Mouse (Mus musculus) thymus, postnatal 36 days (tissue): ENCODE measurements around the gene Cfap97d2.
"Not testable (repeated sequence)": the region's sequence is repeated elsewhere in the genome, so short reads cannot be mapped to it uniquely, and the experiment has no call there.

Experiments used
- DNase-seq, 2 experiments: peaks; one replicate each; pipeline ENCODE4 v3.0.0; 2022; ENCODE audit warnings: mixed read lengths in 2 of 2

The Cfap97d2 gene

GRCm38 (mm10) chr8:13687941-13688340, 17.7 kb upstream of the Cfap97d2 start:
- DNase-seq, result peak; percentile 40 to 51

GRCm38 (mm10) chr8:13688461-13688860, 17.2 kb upstream of the Cfap97d2 start:
- no peak for DNase-seq

DNA sequence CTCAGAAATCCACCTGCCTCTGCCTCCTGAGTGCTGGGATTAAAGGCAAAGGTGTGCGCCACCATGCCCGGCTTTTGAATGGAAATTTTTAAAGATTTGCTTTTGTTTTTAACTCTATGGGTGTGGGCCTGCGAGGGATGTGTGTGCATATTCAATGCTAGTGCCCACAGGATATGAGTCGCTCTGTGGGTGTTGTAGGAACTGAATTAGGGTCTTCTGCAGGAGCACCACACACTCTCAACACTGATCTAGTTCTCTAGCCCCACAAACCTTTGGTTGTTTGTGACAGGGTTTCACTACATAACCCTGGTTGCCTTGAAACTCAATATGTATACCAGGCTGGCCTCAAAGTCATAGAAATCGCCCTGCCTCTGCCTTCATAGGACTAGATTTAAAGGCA, 16.4 kb upstream of the Cfap97d2 start:
- DNase-seq, result no peak

GRCm38 (mm10) chr8:13692302-13693066, 13.2 kb upstream of the Cfap97d2 start:
- no peak for DNase-seq

- DNase-seq, result no peak
Measured at GRCm38 (mm10) chr8:13694735-13695134, 11.0 kb upstream of the Cfap97d2 start.

DNA sequence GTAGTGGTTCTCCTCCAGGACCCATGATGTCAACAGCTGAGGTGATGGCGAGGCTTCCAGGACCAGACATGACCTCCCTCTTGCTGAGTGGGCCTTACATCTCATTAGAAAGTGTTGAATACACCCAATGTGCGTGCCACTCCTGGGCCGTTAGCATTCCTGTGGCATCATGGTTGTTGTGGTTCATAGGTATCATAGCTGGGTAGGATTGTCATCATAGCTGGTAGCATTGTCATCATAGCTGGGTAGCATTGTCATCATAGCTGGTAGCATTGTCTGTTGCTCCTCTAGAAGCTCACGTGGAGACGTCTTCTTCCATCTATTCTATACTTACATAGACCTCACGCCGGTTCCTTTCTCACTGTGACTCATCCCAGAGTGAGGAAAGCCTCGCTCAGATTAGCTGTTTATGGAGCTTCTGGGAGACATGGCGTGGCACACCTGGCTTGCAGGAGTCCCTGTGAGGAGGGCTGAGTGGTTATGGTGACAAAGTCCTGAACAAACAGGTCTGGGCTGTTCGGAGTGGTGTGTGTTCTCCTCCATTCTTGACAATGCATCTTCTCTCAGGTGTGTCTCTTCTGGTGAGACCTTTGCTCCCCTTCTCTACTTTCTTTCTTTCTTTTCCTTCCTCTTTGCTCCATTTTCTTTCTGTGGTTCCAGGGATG, 10.4 kb upstream of the Cfap97d2 start:
- no peak for DNase-seq

- DNase-seq, result no peak
Measured at GRCm38 (mm10) chr8:13696157-13696556, 9.5 kb upstream of the Cfap97d2 start.

GRCm38 (mm10) chr8:13697196-13697595, 8.5 kb upstream of the Cfap97d2 start:
- DNase-seq, result no peak

GRCm38 (mm10) chr8:13697681-13698080, 8.0 kb upstream of the Cfap97d2 start:
- DNase-seq, result no peak

DNA sequence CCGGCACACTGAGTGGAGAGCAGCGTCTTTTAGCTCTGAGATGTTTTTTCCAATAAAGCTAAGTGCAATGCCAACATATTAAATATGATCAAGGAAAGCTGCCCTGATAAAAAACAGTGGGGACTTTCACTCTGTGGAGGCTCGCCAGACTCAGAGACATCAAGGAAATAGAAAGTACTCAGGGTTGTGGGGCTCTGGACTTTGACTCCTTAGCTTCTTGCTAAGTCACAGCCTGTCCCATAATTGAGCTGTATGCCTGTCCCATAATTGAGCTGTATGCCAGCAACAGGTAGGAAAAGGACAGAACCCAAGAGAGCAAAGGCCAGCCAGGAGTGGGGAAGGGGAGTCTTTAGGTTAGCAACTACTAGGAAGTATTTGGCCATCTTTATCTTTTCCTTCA, 7.4 kb upstream of the Cfap97d2 start:
- no peak for DNase-seq

DNA sequence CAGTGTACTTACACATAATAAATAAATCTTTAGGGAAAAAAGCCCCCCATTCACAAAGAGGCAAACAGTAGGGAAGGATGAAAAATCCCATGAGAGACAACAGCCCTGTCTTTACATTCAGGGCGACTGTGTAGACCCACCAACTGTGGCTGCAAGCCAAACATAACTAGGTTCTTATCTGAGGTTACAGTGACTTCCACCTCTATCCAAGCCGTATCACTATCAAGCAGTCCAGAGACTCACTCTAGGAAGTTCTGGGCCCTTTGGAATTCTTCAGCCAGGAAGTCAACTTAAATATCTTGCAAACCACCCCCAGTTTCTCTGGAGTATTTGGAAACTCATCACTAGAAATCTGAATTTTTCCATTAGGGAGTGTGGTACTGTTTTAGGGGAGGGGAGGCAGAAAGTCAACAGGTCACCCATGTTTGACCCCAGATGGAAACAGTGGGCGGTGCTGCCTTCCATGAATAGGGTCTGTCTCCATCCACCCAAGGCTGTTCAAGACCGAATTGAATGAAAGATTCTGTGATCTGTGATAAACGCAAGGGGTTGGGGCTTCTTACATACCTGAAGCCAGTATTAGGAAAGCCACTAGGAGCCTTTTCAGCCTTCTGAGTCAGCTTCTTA, 6.3 kb upstream of the Cfap97d2 start:
- DNase-seq, result no peak

DNA sequence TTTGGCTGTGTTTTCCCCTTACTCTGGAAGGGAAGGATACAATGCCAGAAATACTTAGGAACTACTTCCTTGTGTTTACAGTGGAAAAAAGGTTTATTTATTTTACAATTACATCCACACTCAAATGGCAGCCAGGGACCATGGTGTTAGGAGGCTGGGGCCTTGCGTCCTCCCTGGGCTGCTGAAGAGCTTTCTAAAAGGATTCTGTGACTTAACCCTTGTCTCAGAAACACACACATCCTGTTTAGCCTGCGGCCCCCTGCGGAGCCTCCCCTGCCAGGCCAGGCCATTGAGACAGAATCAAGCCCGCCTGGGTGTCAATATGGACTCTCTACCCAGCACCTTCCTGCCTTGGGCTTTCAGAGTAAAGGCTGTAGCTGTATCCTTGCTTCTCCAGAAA, 2.9 kb upstream of the Cfap97d2 start:
- DNase-seq, result no peak

- no peak for DNase-seq
Measured at GRCm38 (mm10) chr8:13703756-13704155, 1.9 kb upstream of the Cfap97d2 start.

DNA sequence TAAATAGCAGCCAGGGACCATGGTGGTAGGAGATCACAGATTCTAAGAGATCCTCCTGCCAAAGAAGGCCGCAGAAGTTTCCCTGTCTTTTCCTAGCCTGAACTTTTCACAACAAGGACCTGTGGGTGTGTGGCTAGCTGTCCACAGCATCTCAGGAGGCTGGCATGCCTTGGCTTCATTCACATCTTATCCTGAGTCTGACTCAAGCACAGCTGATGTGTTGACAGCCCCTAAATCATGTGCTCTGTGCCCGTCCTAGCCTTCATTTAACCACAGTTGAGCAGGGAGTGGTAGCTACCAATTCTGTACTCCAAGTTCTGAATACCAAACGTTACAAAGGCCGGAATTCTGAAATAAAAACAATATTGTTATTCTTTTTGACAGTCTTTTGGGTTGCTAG, 1.4 kb upstream of the Cfap97d2 start:
- DNase-seq, result no peak

GRCm38 (mm10) chr8:13706918-13707317, 1.2 kb downstream of the Cfap97d2 start:
- DNase-seq, result no peak

GRCm38 (mm10) chr8:13708514-13708913, 2.8 kb downstream of the Cfap97d2 start:
- DNase-seq, result no peak

GRCm38 (mm10) chr8:13718980-13719379, 13.3 kb downstream of the Cfap97d2 start:
- no peak for DNase-seq

DNA sequence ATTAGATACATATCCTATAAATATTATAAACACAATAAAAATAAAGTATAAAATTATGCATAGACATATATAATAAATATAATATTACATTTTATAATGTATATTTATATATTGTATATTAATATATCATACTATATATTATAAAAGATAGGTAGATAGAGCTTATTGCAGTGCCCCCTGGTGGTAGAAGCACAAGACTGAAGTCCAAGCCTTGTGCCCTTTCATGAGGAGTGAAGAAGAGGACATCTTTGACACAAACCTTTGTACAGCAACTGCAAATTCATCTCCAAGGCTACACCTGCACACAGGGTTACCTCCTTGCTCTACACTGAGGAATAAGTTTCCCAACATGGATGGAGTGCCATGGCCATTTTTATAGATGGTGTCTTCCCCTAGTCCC, 20.0 kb downstream of the Cfap97d2 start:
- DNase-seq, result peak; percentile 28 to 34

DNA sequence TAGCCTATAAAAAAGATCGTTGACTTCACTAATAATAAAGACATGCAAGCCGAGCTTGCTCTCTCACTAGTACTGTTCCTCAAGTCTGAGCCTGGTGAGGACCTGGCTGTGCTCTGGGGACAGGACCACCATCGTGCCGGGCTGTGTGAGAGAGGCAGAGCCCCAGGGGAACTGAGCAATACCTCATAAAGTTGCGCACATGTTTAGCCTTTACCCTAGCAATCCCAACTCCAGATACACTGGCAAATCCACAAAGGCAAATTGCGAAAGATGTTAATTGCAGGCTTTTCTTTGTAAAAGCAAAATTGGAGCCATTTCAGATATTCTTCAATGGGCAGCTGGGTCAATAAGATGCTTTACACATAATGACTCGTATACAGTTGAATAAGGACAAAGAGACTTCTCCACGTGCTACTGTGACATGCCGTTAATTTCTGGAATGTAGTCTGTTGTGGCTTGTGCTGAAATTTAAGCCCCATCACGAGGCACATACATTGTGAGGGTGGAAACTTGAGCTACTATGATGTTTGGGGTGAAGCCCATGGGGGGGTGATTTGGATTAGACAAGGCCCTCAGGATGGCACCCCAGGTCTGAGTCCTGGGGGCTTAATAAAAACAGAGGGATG, 21.9 kb downstream of the Cfap97d2 start:
- DNase-seq, result no peak

- DNase-seq, result peak; percentile 54 to 71
Measured at GRCm38 (mm10) chr8:13740323-13740770, 34.7 kb downstream of the Cfap97d2 start.

- no peak for DNase-seq
Measured at GRCm38 (mm10) chr8:13740817-13741613, 35.3 kb downstream of the Cfap97d2 start.

- DNase-seq, result not testable (repeated sequence)
Measured at GRCm38 (mm10) chr8:13746212-13746611, 40.5 kb downstream of the Cfap97d2 start.

GRCm38 (mm10) chr8:13747626-13748025, 41.9 kb downstream of the Cfap97d2 start:
- no peak for DNase-seq
